Mouse (Mus musculus) cortical plate, adult 2 months (tissue): ENCODE measurements around the gene Rab43.

Source experiments
- CTCF ChIP-seq: fragments of 200-500 bp; IDR thresholded peaks from 2 replicates; pipeline ENCODE4 v1.5.1; 2011; ENCODE audit warnings: mild to moderate bottlenecking, control low read depth, low read length; ENCODE audit not compliant: insufficient read depth; ENCODE audit errors: extremely low read depth
- POLR2A ChIP-seq: fragments of 200-500 bp; IDR thresholded peaks from 2 replicates; pipeline ENCODE4 v1.6.1; 2011; ENCODE audit warnings: mild to moderate bottlenecking, low read length, control low read depth; ENCODE audit not compliant: insufficient read depth; ENCODE audit errors: extremely low read depth

GRCm38 (mm10) chr6:87791826-87792225, 20.1 kb downstream of the Rab43 start:
- TF ChIP-seq CTCF (no peak), POLR2A (no peak)
